Mouse (Mus musculus) liver, adult 2 months (tissue): ENCODE measurements around the gene Slc38a10.

Source experiments
- CTCF ChIP-seq: fragments of 200-500 bp; IDR thresholded peaks from 2 replicates; pipeline ENCODE4 v1.5.1; 2011; ENCODE audit warnings: low read depth, low read length, control low read depth
- POLR2A ChIP-seq: fragments of 200-500 bp; IDR thresholded peaks from 2 replicates; pipeline ENCODE4 v1.6.1; 2011; ENCODE audit warnings: low read length, control low read depth; ENCODE audit not compliant: insufficient read depth; ENCODE audit errors: extremely low read depth

- TF ChIP-seq POLR2A = no peak
- no peak for TF ChIP-seq CTCF
Measured at GRCm38 (mm10) chr11:120134148-120134547, 17.0 kb downstream of the Slc38a10 start.
